Mouse (Mus musculus) heart, postnatal 0 days (tissue): ENCODE results near the gene E130311K13Rik. TPM values are rescaled to one million over a fixed set of nuclear protein-coding genes. Genes with fewer than 3 reads are reported as not detected.
A peak's percentile ranks its signal among the peaks of the same experiment; 100 is the strongest.

Experiments used
- ATAC-seq: fragments of 200-750 bp; cut with Nextera tagmentation; 2 replicates; pipeline ENCODE4 v1.8.0; 2017; ENCODE audit warnings: low read depth, moderate number of reproducible peaks, moderate library complexity; ENCODE audit not compliant: insufficient read depth
- DNase-seq: peaks from one replicate; pipeline ENCODE4 v3.0.0-alpha.2; 2016; ENCODE audit warnings: low spot score
- H3K27ac ChIP-seq: fragments of 300-500 bp; sonication (generic); 2 replicates; pipeline ENCODE4 v1.5.1; 2014; ENCODE audit warnings: low read depth, mild to moderate bottlenecking
- H3K27me3 ChIP-seq: fragments of 300-500 bp; sonication (generic); 2 replicates; pipeline ENCODE4 v1.6.1; 2014; ENCODE audit warnings: low read length, mixed read lengths; ENCODE audit not compliant: control insufficient read depth, insufficient read depth
- H3K36me3 ChIP-seq: fragments of 300-500 bp; sonication (generic); replicated peaks from 2 replicates; pipeline ENCODE4 v1.6.1; 2014; ENCODE audit warnings: low read length, mixed read lengths; ENCODE audit not compliant: control insufficient read depth, insufficient read depth
- H3K4me1 ChIP-seq: fragments of 300-500 bp; sonication (generic); 2 replicates; pipeline ENCODE4 v1.6.1; 2014; ENCODE audit warnings: antibody characterized with exemption; ENCODE audit not compliant: control insufficient read depth, insufficient read depth
- H3K4me2 ChIP-seq: fragments of 300-500 bp; sonication (generic); 2 replicates; pipeline ENCODE4 v1.6.1; 2014; ENCODE audit warnings: low read depth, mild to moderate bottlenecking, low read length, moderate library complexity
- H3K4me3 ChIP-seq: fragments of 300-500 bp; sonication (generic); 2 replicates; pipeline ENCODE4 v1.5.1; 2014; ENCODE audit warnings: low read depth, low read length
- H3K9ac ChIP-seq: fragments of 300-500 bp; sonication (generic); replicated peaks from 2 replicates; pipeline ENCODE4 v1.6.1; 2014; ENCODE audit warnings: low read depth, low read length, mixed read lengths
- H3K9me3 ChIP-seq: fragments of 300-500 bp; sonication (generic); replicated peaks from 2 replicates; pipeline ENCODE4 v1.6.1; 2016; ENCODE audit warnings: low read length; ENCODE audit not compliant: control insufficient read depth
- CTCF ChIP-seq: IDR thresholded peaks from 2 replicates; pipeline ENCODE4 v1.5.1; 2016; ENCODE audit warnings: antibody characterized with exemption, control low read depth, low read depth
- EP300 ChIP-seq: IDR thresholded peaks from 2 replicates; pipeline ENCODE4 v1.6.1; 2016; ENCODE audit warnings: antibody characterized with exemption, low read depth
- WGBS: fragments of 180-500 bp; shearing (Covaris S2); extraction: QIAGEN DNeasy Blood & Tissue Kit; methylation state at CpG from one replicate; pipeline ENCODE4 v1.1.7; 2014; 5-methylcytosine and 5-hydroxymethylcytosine counted together
- polyA plus RNA-seq: library from polyadenylated mRNA; unstranded; fragments of >200 nt; fragmentation: Nextera tagmentation; extraction: Ambion mirVana; gene quantifications from 2 replicates; pipeline ENCODE4 v1.2.1, GENCODE M21; 2015
- total RNA-seq: library from RNA; depleted of rRNA; stranded (reverse); fragments of >200 nt; gene quantifications from 2 replicates; pipeline ENCODE4 v1.2.3, GENCODE M21; 2014; ENCODE audit warnings: low replicate concordance; rRNA removed

Gene E130311K13Rik
- total and polyA plus RNA-seq, 2 experiments from 2014 or later, result 3.1 to 6.0 TPM

GRCm38 (mm10) chr3:63881065-63881464 is 48.2 kb downstream of the E130311K13Rik start:
- no peaks in the 10 kb centered on the region for H3K27me3 ChIP-seq
- ATAC-seq (no peak), DNase-seq (no peak)
- no peak overlapping the region for H3K27ac ChIP-seq
- no peaks in the 10 kb centered on the region for H3K36me3 ChIP-seq
- no peak overlapping the region for H3K9ac ChIP-seq
- H3K4me2 ChIP-seq, result no peak overlapping the region
- no peaks in the 10 kb centered on the region for H3K4me1 ChIP-seq
- 77% methylated on average over 2 of the region's 2 CpGs for WGBS
- H3K9me3 ChIP-seq, result peaks cover 10% of the 10 kb centered on the region; the same call in 1 of the 2 replicates
- TF ChIP-seq CTCF (no peak), EP300 (no peak)
- no peak overlapping the region for H3K4me3 ChIP-seq

GRCm38 (mm10) chr3:63878995-63879666 is 50.1 kb downstream of the E130311K13Rik start:
- H3K4me3 ChIP-seq, result no peak overlapping the region
- H3K4me2 ChIP-seq, result no peak overlapping the region
- TF ChIP-seq EP300, result no peak
- TF ChIP-seq CTCF, result no peak
- no peaks in the 10 kb centered on the region for H3K9me3 ChIP-seq
- H3K4me1 ChIP-seq, result no peaks in the 10 kb centered on the region
- no peaks in the 10 kb centered on the region for H3K27me3 ChIP-seq
- no peak overlapping the region for H3K27ac ChIP-seq
- H3K36me3 ChIP-seq, result no peaks in the 10 kb centered on the region
- H3K9ac ChIP-seq, result no peak overlapping the region
- no peak for ATAC-seq
- DNase-seq, result no peak
- 40% methylated on average over 4 of the region's 4 CpGs for WGBS

GRCm38 (mm10) chr3:63872818-63873217 is 56.5 kb downstream of the E130311K13Rik start:
- DNase-seq (no peak), ATAC-seq (no peak)
- 50% methylated on average over 1 of the region's 1 CpGs for WGBS
- Histone ChIP-seq H3K9me3 (no peaks in the 10 kb centered on the region), H3K36me3 (no peaks in the 10 kb centered on the region), H3K9ac (no peak overlapping the region), H3K27ac (no peak overlapping the region), H3K4me1 (no peaks in the 10 kb centered on the region), H3K4me2 (no peak overlapping the region), H3K4me3 (no peak overlapping the region), H3K27me3 (no peaks in the 10 kb centered on the region)
- TF ChIP-seq EP300, result no peak

GRCm38 (mm10) chr3:63871249-63871648 is 58.0 kb downstream of the E130311K13Rik start:
- 41% methylated on average over 2 of the region's 2 CpGs for WGBS
- no peak for ATAC-seq
- no peak overlapping the region for H3K27ac ChIP-seq
- H3K36me3 ChIP-seq, result no peaks in the 10 kb centered on the region
- no peak for TF ChIP-seq EP300
- TF ChIP-seq CTCF, result no peak
- no peaks in the 10 kb centered on the region for H3K4me1 ChIP-seq
- no peak overlapping the region for H3K4me3 ChIP-seq
- no peak overlapping the region for H3K4me2 ChIP-seq
- no peak overlapping the region for H3K9ac ChIP-seq
- no peak for DNase-seq
- H3K9me3 ChIP-seq, result no peaks in the 10 kb centered on the region
- H3K27me3 ChIP-seq, result no peaks in the 10 kb centered on the region

GRCm38 (mm10) chr3:63868285-63868684 is 61.0 kb downstream of the E130311K13Rik start:
- no peaks in the 10 kb centered on the region for H3K27me3 ChIP-seq
- no peaks in the 10 kb centered on the region for H3K9me3 ChIP-seq
- WGBS, result 43% methylated on average over 1 of the region's 1 CpGs
- H3K4me3 ChIP-seq, result no peak overlapping the region
- no peak for ATAC-seq
- H3K4me1 ChIP-seq, result no peaks in the 10 kb centered on the region
- no peaks in the 10 kb centered on the region for H3K36me3 ChIP-seq
- no peak overlapping the region for H3K9ac ChIP-seq
- no peak overlapping the region for H3K27ac ChIP-seq
- DNase-seq, result peak; percentile 12
- no peak overlapping the region for H3K4me2 ChIP-seq
- TF ChIP-seq EP300 (no peak), CTCF (peak; percentile 60)

GRCm38 (mm10) chr3:63865069-63865468 is 64.2 kb downstream of the E130311K13Rik start:
- H3K9ac ChIP-seq, result no peak overlapping the region
- H3K27me3 ChIP-seq, result no peaks in the 10 kb centered on the region
- H3K4me1 ChIP-seq, result no peaks in the 10 kb centered on the region
- TF ChIP-seq CTCF, result no peak
- TF ChIP-seq EP300, result no peak
- no peaks in the 10 kb centered on the region for H3K36me3 ChIP-seq
- 51% methylated on average over 2 of the region's 2 CpGs for WGBS
- no peak for ATAC-seq
- no peak overlapping the region for H3K4me2 ChIP-seq
- H3K27ac ChIP-seq, result no peak overlapping the region
- H3K9me3 ChIP-seq, result no peaks in the 10 kb centered on the region
- H3K4me3 ChIP-seq, result no peak overlapping the region
- no peak for DNase-seq

Other genes with a start within 250 kb of the E130311K13Rik start
- gene Plch1, start 30.0 kb downstream of the E130311K13Rik start, total RNA-seq, result not detected in 2 replicates
- gene Plch1, start 30.0 kb downstream of the E130311K13Rik start, polyA plus RNA-seq, result 0.07 and 0.14 TPM in 2 replicates
- gene Slc33a1, start 35.3 kb upstream of the E130311K13Rik start, total RNA-seq, result 24.0 and 31.9 TPM in 2 replicates
- gene Slc33a1, start 35.3 kb upstream of the E130311K13Rik start, polyA plus RNA-seq, result 9.4 TPM in 2 replicates
- gene Gmps, start 46.6 kb upstream of the E130311K13Rik start, total RNA-seq, result 19.0 and 20.9 TPM in 2 replicates
- gene Gmps, start 46.6 kb upstream of the E130311K13Rik start, polyA plus RNA-seq, result 26.4 and 27.4 TPM in 2 replicates
- not detected in 2 replicates for gene Vmn2r1, start 152.1 kb upstream of the E130311K13Rik start, total RNA-seq
- gene Vmn2r1, start 152.1 kb upstream of the E130311K13Rik start, polyA plus RNA-seq, result 0.03 and 0.04 TPM in 2 replicates
- not detected in 2 replicates for gene Vmn2r2, start 212.5 kb upstream of the E130311K13Rik start, total RNA-seq
- gene Vmn2r2, start 212.5 kb upstream of the E130311K13Rik start, polyA plus RNA-seq, result not detected in 2 replicates